Mouse (Mus musculus) spleen, adult 2 months (tissue): ENCODE results near the gene S100a8. TPM values are rescaled to one million over a fixed set of nuclear protein-coding genes. Genes with fewer than 3 reads are reported as not detected.

Experiments used
- DNase-seq, 2 experiments: peaks; one replicate each; pipeline versions ENCODE4 v3.0.0 to v3.0.0-alpha.2; 2012 to 2021; ENCODE audit warnings: low spot score in 2 of 2, low read depth in 1 of 2
- H3K27ac ChIP-seq: fragments of 200-500 bp; 2 replicates; pipeline ENCODE4 v1.5.1; 2012; ENCODE audit warnings: low read length, inconsistent platforms; ENCODE audit not compliant: insufficient read depth
- H3K27me3 ChIP-seq: fragments of 200-500 bp; 2 replicates; pipeline ENCODE4 v1.6.1; 2012; ENCODE audit warnings: mild to moderate bottlenecking, moderate library complexity, low read length, inconsistent platforms; ENCODE audit not compliant: control insufficient read depth, insufficient read depth
- H3K36me3 ChIP-seq: fragments of 200-500 bp; 2 replicates; pipeline ENCODE4 v1.6.1; 2012; ENCODE audit warnings: mild to moderate bottlenecking, low read length, inconsistent platforms; ENCODE audit not compliant: control insufficient read depth, insufficient read depth
- H3K4me1 ChIP-seq: fragments of 200-500 bp; 2 replicates; pipeline ENCODE4 v1.6.1; 2011; ENCODE audit warnings: inconsistent platforms; ENCODE audit not compliant: control insufficient read depth, insufficient read depth, insufficient read length
- H3K4me3 ChIP-seq: fragments of 200-500 bp; 2 replicates; pipeline ENCODE4 v1.5.1; 2011; ENCODE audit warnings: mild to moderate bottlenecking, inconsistent platforms; ENCODE audit not compliant: insufficient read depth, insufficient read length; ENCODE audit errors: extremely low read depth
- CTCF ChIP-seq: fragments of 200-500 bp; IDR thresholded peaks from 2 replicates; pipeline ENCODE4 v1.5.1; 2011; ENCODE audit warnings: mild to moderate bottlenecking, inconsistent platforms; ENCODE audit not compliant: insufficient read depth, insufficient read length, insufficient replicate concordance; ENCODE audit errors: extremely low read depth
- POLR2A ChIP-seq: fragments of 200-500 bp; IDR thresholded peaks from 2 replicates; pipeline ENCODE4 v1.6.1; 2011; ENCODE audit warnings: low read depth, low read length, inconsistent platforms
- WGBS: fragments of 180-500 bp; shearing (Covaris S2); methylation state at CpG from one replicate; pipeline ENCODE4 v1.1.7; 2018; 5-methylcytosine and 5-hydroxymethylcytosine counted together
- polyA plus RNA-seq: library from polyadenylated mRNA; depleted of rRNA; stranded (reverse); fragments of >200 nt; gene quantifications from 2 replicates; pipeline ENCODE4 v1.2.3, GENCODE M21; 2012

S100a8 gene
- polyA plus RNA-seq, 1 experiment, result 32.1 TPM

- H3K4me1 ChIP-seq, result no peaks in the 10 kb centered on the region
- H3K27me3 ChIP-seq, result no peaks in the 10 kb centered on the region
- TF ChIP-seq CTCF (no peak), POLR2A (no peak)
- H3K4me3 ChIP-seq, result no peak overlapping the region
- no peak for DNase-seq
- WGBS, result 76% methylated on average over 2 of the region's 2 CpGs
- no peaks in the 10 kb centered on the region for H3K36me3 ChIP-seq
- H3K27ac ChIP-seq, result no peak overlapping the region
Observed at GRCm38 (mm10) chr3:90629298-90629697, 39.5 kb upstream of the S100a8 start.

DNA sequence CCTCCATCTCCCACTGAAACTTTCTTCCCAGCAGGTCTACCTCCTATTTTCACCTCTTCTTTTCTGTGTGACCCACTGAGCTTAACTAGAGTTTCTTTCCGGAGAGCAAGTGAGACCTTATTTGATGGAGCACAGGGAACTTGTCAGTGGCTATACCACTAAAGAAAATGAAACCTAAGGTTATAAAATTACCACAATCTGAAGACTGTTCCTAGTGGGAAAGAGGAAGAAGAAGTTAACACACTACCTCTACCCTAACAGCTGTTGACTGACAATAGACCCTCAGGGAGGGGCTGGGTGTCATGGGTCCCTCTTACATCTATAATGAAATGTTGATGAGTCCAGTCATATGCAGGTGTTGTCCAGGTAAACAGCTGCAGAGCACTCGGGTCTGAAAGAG, 36.8 kb upstream of the S100a8 start:
- Histone ChIP-seq H3K36me3 (no peaks in the 10 kb centered on the region), H3K27me3 (no peaks in the 10 kb centered on the region), H3K27ac (no peak overlapping the region), H3K4me3 (no peak overlapping the region), H3K4me1 (no peaks in the 10 kb centered on the region)
- no peak for TF ChIP-seq CTCF
- no peak for TF ChIP-seq POLR2A
- no peak for DNase-seq
- WGBS, result 49% methylated on average over 2 of the region's 2 CpGs

DNA sequence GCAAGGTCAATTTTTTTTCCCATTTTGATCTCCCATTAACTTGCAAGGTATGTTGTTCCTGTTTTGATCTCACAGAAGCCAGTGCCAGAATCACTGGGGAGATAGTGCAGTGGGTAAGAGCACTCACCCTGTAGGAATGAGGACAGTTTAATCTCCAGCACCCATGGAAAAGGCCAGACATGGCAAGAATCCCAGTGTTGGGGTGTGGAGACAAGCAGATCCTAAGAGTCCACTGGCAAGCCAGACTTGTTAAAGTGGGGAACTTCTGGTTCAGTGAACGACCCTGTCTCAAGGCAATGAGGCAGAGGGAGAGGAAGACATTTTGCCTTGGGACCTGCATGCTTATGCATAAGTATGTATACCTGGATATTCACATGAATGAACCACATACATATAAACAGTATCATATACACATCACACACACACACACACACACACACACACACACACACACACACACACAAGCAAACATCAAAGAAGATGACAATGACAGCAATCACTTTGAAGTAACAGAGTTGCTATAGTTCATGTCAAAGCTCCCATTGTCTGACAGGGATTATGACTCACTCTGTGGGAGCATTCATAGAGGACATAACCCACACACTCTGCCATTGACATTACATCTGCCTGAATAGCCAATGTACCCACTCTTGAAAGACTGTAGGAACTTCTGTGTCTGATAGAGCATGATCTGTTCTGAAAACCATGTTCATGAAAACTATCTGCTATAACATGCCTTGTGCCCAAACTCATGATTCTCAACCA, 30.1 kb upstream of the S100a8 start:
- WGBS, result 50% methylated on average over 1 of the region's 1 CpGs
- DNase-seq, result no peak
- no peaks in the 10 kb centered on the region for H3K27me3 ChIP-seq
- no peak overlapping the region for H3K4me3 ChIP-seq
- H3K36me3 ChIP-seq, result no peaks in the 10 kb centered on the region
- TF ChIP-seq CTCF (no peak), POLR2A (no peak)
- no peaks in the 10 kb centered on the region for H3K4me1 ChIP-seq
- no peak overlapping the region for H3K27ac ChIP-seq

DNA sequence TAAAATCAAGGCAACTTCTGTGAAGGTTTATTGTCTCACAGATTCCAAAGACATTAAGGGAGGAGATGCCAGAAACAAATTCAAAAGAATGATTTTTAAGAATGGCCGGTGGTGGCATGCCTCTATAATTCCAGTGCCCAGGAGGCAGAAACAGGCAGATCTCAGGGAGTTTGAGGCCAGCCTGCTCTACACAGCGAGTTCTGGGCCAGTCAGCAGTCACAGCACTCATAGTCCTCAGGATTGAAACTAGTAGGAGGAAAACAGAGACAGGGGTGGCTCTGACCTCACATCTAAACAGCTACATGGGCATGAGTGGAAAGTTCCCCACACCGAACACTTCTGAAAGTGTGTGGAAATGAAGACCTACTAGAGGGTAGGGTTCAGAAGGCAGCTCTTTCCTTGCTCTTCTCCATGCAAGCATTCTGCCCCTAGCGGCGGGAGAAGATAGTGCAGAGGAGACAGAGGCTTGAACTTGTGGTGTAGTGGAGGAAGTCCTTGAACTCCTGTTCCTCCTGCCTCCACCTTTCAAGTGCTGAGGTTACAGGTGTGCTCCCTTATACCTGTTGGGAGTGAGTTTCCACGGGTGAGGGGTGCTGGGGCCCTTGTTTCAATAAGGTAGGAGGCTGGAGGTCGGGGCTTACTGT, 29.1 kb upstream of the S100a8 start:
- Histone ChIP-seq H3K4me3 (no peak overlapping the region), H3K36me3 (no peaks in the 10 kb centered on the region), H3K4me1 (no peaks in the 10 kb centered on the region), H3K27me3 (no peaks in the 10 kb centered on the region), H3K27ac (no peak overlapping the region)
- 49% methylated on average over 7 of the region's 7 CpGs for WGBS
- peak in 1 of 2 experiments; percentile 61 for DNase-seq
- TF ChIP-seq POLR2A (no peak), CTCF (peak; percentile 52; the same call in 1 of the 2 replicates)

- H3K4me3 ChIP-seq, result no peak overlapping the region
- H3K4me1 ChIP-seq, result no peaks in the 10 kb centered on the region
- 75% methylated on average over 7 of the region's 7 CpGs for WGBS
- H3K27ac ChIP-seq, result no peak overlapping the region
- H3K36me3 ChIP-seq, result no peaks in the 10 kb centered on the region
- DNase-seq, result no peak
- TF ChIP-seq POLR2A (no peak), CTCF (no peak)
- no peaks in the 10 kb centered on the region for H3K27me3 ChIP-seq
Observed at GRCm38 (mm10) chr3:90640981-90641380, 27.8 kb upstream of the S100a8 start.

DNA sequence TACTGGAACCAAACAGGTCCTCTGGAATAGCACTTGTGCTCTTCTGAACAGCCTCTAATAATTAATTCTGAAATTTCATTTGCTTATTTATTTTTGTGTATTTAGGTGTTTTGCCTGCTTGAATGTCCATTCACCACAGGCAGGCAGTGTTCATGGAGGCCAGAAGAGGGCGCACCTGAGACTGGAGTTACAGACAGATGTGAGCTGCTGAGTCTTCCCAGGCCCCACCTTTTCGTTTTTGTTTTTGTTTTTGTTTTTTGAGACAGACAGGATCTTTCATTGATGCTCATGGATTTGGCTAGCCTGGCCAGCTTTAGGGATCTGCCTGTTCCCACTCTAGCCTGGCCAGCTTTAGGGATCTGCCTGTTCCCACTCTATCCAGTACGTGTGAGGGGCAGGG, 24.6 kb upstream of the S100a8 start:
- TF ChIP-seq POLR2A (no peak), CTCF (peak; percentile 63; the same call in 1 of the 2 replicates)
- Histone ChIP-seq H3K27me3 (no peaks in the 10 kb centered on the region), H3K36me3 (no peaks in the 10 kb centered on the region), H3K27ac (no peak overlapping the region), H3K4me1 (no peaks in the 10 kb centered on the region), H3K4me3 (no peak overlapping the region)
- WGBS, result 44% methylated on average over 3 of the region's 3 CpGs
- DNase-seq, result peak in 1 of 2 experiments; percentile 46

DNA sequence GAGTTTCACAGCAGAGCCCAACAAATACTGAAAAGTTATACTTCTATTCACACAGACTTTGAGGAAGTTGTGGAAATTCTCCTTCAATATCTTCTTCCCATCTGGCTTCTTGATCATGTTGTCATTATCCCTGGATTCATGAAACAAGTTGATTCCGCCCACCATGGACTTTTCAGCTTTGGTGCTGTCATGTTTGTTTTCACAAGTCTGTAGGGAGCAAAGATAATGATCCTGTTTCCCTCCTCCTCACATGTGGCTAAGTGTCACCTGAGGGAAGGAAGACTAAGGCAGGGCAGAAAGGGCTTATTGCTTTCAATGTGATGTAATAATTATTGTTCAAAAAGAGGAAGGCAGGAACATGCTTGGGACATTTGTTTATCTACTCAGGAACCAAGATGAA, 21.5 kb upstream of the S100a8 start:
- TF ChIP-seq CTCF, result no peak
- no peak for TF ChIP-seq POLR2A
- no peak for DNase-seq
- no peak overlapping the region for H3K27ac ChIP-seq
- 90% methylated on average over 1 of the region's 1 CpGs for WGBS
- H3K27me3 ChIP-seq, result no peaks in the 10 kb centered on the region
- H3K4me3 ChIP-seq, result no peak overlapping the region
- H3K36me3 ChIP-seq, result no peaks in the 10 kb centered on the region
- H3K4me1 ChIP-seq, result no peaks in the 10 kb centered on the region
